Mouse (Mus musculus): ENCODE results near the gene Prkcq. TPM values are rescaled to one million over a fixed set of nuclear protein-coding genes. Genes with fewer than 3 reads are reported as not detected.

Prkcq gene
- polyA plus RNA-seq, 1 experiment = 48.4 TPM

DNA sequence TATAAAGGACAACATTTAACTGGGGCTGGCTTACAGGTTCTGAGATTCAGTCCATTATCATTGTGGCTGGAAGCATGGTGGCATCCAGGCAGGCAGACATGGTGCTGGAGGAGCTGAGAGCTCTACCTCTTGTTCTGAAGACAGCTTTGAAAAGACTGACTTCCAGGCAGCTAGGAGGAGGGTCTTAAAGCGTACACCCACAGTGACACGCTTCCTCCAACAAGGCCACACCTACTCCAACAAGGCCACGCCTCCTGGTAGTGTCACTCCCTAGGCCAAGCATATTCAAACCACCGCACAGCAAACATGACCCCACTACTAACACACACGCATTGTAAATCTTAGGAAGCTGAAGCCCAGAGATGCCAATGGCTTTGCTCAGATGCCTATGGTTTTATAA, 87.5 kb downstream of the Prkcq start:
- no peaks in the 10 kb centered on the region for H3K27me3 ChIP-seq (ENCODE audit: control insufficient read depth, insufficient read depth, low read length)
- 95% methylated on average over 5 of the region's 5 CpGs for WGBS
- no peak overlapping the region for H3K4me3 ChIP-seq (ENCODE audit: control insufficient read depth, insufficient read depth, low read length)
- no peaks in the 10 kb centered on the region for H3K4me1 ChIP-seq (replicated peaks; ENCODE audit: control insufficient read depth, insufficient read depth, low read length)
- peak; percentile 8 for DNase-seq
- TF ChIP-seq CTCF (IDR thresholded peaks at IDR 0.05; ENCODE audit: borderline replicate concordance, control insufficient read depth, extremely low read depth, insufficient read depth, low read length, poor library complexity) (no peak), POLR2A (IDR thresholded peaks at IDR 0.05; ENCODE audit: control insufficient read depth, extremely low read depth, insufficient read depth, low read length, poor library complexity) (no peak)
- peaks cover 76% of the 10 kb centered on the region for H3K36me3 ChIP-seq (ENCODE audit: control insufficient read depth, insufficient read depth, low read length)
- H3K27ac ChIP-seq (ENCODE audit: control insufficient read depth, insufficient read depth, low read length) = no peak overlapping the region

DNA sequence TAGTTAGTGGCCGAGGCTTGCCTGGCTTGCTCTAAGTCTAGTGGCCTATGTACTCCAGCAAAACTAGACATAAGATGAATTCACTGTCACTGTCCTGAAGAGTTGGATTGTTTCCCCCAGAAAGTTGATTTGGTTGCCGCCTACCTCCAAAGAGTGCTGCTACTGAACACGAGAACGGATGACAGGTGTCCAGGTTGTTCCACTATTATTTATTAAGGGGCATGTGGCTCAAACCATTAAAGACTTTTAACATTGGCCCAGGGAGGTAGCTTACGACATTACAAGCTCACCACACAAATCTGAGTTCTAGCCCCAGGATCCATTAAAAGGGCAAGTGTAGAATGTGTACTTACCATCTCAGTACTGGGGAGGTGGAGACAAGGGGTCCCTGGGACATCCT, 92.9 kb downstream of the Prkcq start:
- H3K27me3 ChIP-seq (ENCODE audit: control insufficient read depth, insufficient read depth, low read length) = no peaks in the 10 kb centered on the region
- DNase-seq = no peak
- peaks cover 38% of the 10 kb centered on the region for H3K36me3 ChIP-seq (ENCODE audit: control insufficient read depth, insufficient read depth, low read length)
- H3K4me3 ChIP-seq (ENCODE audit: control insufficient read depth, insufficient read depth, low read length) = no peak overlapping the region
- H3K4me1 ChIP-seq (replicated peaks; ENCODE audit: control insufficient read depth, insufficient read depth, low read length) = no peaks in the 10 kb centered on the region; the same call in 1 of the 2 replicates
- TF ChIP-seq CTCF (IDR thresholded peaks at IDR 0.05; ENCODE audit: borderline replicate concordance, control insufficient read depth, extremely low read depth, insufficient read depth, low read length, poor library complexity) (no peak), POLR2A (IDR thresholded peaks at IDR 0.05; ENCODE audit: control insufficient read depth, extremely low read depth, insufficient read depth, low read length, poor library complexity) (no peak)
- no peak overlapping the region for H3K27ac ChIP-seq (ENCODE audit: control insufficient read depth, insufficient read depth, low read length)
- WGBS = 94% methylated on average over 5 of the region's 5 CpGs

DNA sequence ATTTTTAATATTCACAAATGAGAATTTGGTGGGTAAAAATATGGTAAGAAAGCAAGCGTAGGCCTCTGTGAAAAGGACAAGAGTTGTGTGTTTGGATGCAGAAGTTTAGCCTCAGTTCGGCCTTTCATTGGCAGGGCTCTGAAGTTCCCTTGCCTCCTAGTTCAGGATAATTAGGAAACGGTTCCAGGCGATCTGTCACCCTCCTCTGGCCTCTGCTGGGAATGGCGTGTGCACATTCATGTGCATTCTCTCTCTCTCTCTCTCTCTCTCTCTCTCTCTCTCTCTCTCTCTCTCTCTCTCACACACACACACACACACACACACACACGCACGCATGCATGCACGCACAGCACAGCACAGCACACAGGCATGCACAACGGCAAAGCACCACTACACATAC, 93.5 kb downstream of the Prkcq start:
- no peak overlapping the region for H3K4me3 ChIP-seq (ENCODE audit: control insufficient read depth, insufficient read depth, low read length)
- no peak for DNase-seq
- H3K27ac ChIP-seq (ENCODE audit: control insufficient read depth, insufficient read depth, low read length) = no peak overlapping the region
- 93% methylated on average over 9 of the region's 9 CpGs for WGBS
- H3K4me1 ChIP-seq (replicated peaks; ENCODE audit: control insufficient read depth, insufficient read depth, low read length) = no peaks in the 10 kb centered on the region; the same call in 1 of the 2 replicates
- TF ChIP-seq CTCF (IDR thresholded peaks at IDR 0.05; ENCODE audit: borderline replicate concordance, control insufficient read depth, extremely low read depth, insufficient read depth, low read length, poor library complexity) (no peak), POLR2A (IDR thresholded peaks at IDR 0.05; ENCODE audit: control insufficient read depth, extremely low read depth, insufficient read depth, low read length, poor library complexity) (no peak)
- H3K27me3 ChIP-seq (ENCODE audit: control insufficient read depth, insufficient read depth, low read length) = no peaks in the 10 kb centered on the region
- peaks cover 32% of the 10 kb centered on the region for H3K36me3 ChIP-seq (ENCODE audit: control insufficient read depth, insufficient read depth, low read length)

GRCm38 (mm10) chr2:11266294-11266693, 94.4 kb downstream of the Prkcq start:
- DNase-seq = peak; percentile 73
- Histone ChIP-seq H3K27me3 (ENCODE audit: control insufficient read depth, insufficient read depth, low read length) (no peaks in the 10 kb centered on the region), H3K36me3 (ENCODE audit: control insufficient read depth, insufficient read depth, low read length) (peaks cover 27% of the 10 kb centered on the region), H3K27ac (ENCODE audit: control insufficient read depth, insufficient read depth, low read length) (no peak overlapping the region), H3K4me1 (replicated peaks; ENCODE audit: control insufficient read depth, insufficient read depth, low read length) (no peaks in the 10 kb centered on the region; the same call in 1 of the 2 replicates), H3K4me3 (ENCODE audit: control insufficient read depth, insufficient read depth, low read length) (no peak overlapping the region)
- TF ChIP-seq CTCF (IDR thresholded peaks at IDR 0.05; ENCODE audit: borderline replicate concordance, control insufficient read depth, extremely low read depth, insufficient read depth, low read length, poor library complexity) (peak; percentile 63; the same call in 1 of the 2 replicates), POLR2A (IDR thresholded peaks at IDR 0.05; ENCODE audit: control insufficient read depth, extremely low read depth, insufficient read depth, low read length, poor library complexity) (no peak)
- WGBS = 88% methylated on average over 5 of the region's 5 CpGs

GRCm38 (mm10) chr2:11278965-11279364, 107.1 kb downstream of the Prkcq start:
- 86% methylated on average over 7 of the region's 7 CpGs for WGBS
- TF ChIP-seq POLR2A (IDR thresholded peaks at IDR 0.05; ENCODE audit: control insufficient read depth, extremely low read depth, insufficient read depth, low read length, poor library complexity) (no peak), CTCF (IDR thresholded peaks at IDR 0.05; ENCODE audit: borderline replicate concordance, control insufficient read depth, extremely low read depth, insufficient read depth, low read length, poor library complexity) (no peak)
- Histone ChIP-seq H3K4me3 (ENCODE audit: control insufficient read depth, insufficient read depth, low read length) (no peak overlapping the region), H3K36me3 (ENCODE audit: control insufficient read depth, insufficient read depth, low read length) (peaks cover 51% of the 10 kb centered on the region), H3K27me3 (ENCODE audit: control insufficient read depth, insufficient read depth, low read length) (no peaks in the 10 kb centered on the region), H3K4me1 (replicated peaks; ENCODE audit: control insufficient read depth, insufficient read depth, low read length) (no peaks in the 10 kb centered on the region), H3K27ac (ENCODE audit: control insufficient read depth, insufficient read depth, low read length) (no peak overlapping the region)
- DNase-seq = no peak

DNA sequence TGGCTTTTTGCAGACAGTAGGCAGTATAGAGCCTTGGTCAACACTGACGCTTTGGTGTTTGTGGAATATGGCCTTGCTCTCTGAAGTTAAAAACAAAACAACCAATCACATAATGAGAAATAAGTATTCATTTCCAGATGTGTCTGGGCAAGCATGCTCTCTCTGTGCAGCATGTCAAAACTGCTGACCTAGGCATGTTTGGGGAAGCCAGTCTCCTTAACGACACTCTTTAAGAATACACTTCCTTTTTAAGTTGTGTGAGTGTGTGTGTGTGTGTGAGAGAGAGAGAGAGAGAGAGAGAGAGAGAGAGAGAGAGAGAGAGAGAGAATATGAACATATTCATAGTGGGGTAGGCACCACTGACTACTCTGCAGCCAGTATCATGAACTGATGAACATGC, 108.3 kb downstream of the Prkcq start:
- TF ChIP-seq CTCF (IDR thresholded peaks at IDR 0.05; ENCODE audit: borderline replicate concordance, control insufficient read depth, extremely low read depth, insufficient read depth, low read length, poor library complexity) = no peak
- no peak for TF ChIP-seq POLR2A (IDR thresholded peaks at IDR 0.05; ENCODE audit: control insufficient read depth, extremely low read depth, insufficient read depth, low read length, poor library complexity)
- H3K27me3 ChIP-seq (ENCODE audit: control insufficient read depth, insufficient read depth, low read length) = no peaks in the 10 kb centered on the region
- H3K36me3 ChIP-seq (ENCODE audit: control insufficient read depth, insufficient read depth, low read length) = peaks cover 57% of the 10 kb centered on the region
- WGBS = 68% methylated on average over 2 of the region's 2 CpGs
- H3K27ac ChIP-seq (ENCODE audit: control insufficient read depth, insufficient read depth, low read length) = no peak overlapping the region
- DNase-seq = no peak
- no peak overlapping the region for H3K4me3 ChIP-seq (ENCODE audit: control insufficient read depth, insufficient read depth, low read length)
- H3K4me1 ChIP-seq (replicated peaks; ENCODE audit: control insufficient read depth, insufficient read depth, low read length) = no peaks in the 10 kb centered on the region

All from thymus, adult 2 months (tissue).